Mouse (Mus musculus) heart, postnatal 14 days (tissue): Measurements from ENCODE around the gene H2-DMa. TPM values are rescaled to one million over a fixed set of nuclear protein-coding genes. Genes with fewer than 3 reads are reported as not detected.

Experiments
- DNase-seq, 2 experiments: peaks; one replicate each; pipeline ENCODE4 v3.0.0; 2021 to 2022
- intact Hi-C: fragments of 180-260 bp; cut with DNase I; formaldehyde crosslinking; loops from one replicate; pipeline ENCODE4 v1.15.1; 2025
- total RNA-seq, 2 experiments: library from RNA; stranded (reverse); gene quantifications; 2 replicates each; pipeline ENCODE4 v1.2.3; 2021

The H2-DMa gene
- total RNA-seq, 2 experiments from 2014 or later: 3.5 to 4.0 TPM

DNA sequence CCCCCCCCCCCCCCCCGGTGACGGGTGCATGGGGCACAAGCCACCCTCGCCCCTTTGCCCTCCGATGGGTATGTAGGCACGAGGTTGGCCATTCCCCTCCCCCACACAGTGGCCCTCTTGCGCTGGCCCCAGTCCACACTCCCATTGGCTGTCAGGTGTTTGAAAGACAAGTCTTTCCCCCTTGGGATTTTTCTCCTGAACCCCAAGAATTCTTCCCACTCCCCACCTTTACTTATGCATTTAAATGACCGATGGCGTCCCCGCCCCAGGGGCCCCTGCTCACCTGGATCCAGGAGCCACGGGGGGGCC is 2.5 kb downstream of the H2-DMa start:
- peak in 1 of 2 experiments; percentile 75 for DNase-seq
- intact Hi-C loops: loop anchor here (10.0 kb wide), 1 partner anchor 483 kb away; the partner anchor contains the start of genes Agpat1 and Rnf5

DNA sequence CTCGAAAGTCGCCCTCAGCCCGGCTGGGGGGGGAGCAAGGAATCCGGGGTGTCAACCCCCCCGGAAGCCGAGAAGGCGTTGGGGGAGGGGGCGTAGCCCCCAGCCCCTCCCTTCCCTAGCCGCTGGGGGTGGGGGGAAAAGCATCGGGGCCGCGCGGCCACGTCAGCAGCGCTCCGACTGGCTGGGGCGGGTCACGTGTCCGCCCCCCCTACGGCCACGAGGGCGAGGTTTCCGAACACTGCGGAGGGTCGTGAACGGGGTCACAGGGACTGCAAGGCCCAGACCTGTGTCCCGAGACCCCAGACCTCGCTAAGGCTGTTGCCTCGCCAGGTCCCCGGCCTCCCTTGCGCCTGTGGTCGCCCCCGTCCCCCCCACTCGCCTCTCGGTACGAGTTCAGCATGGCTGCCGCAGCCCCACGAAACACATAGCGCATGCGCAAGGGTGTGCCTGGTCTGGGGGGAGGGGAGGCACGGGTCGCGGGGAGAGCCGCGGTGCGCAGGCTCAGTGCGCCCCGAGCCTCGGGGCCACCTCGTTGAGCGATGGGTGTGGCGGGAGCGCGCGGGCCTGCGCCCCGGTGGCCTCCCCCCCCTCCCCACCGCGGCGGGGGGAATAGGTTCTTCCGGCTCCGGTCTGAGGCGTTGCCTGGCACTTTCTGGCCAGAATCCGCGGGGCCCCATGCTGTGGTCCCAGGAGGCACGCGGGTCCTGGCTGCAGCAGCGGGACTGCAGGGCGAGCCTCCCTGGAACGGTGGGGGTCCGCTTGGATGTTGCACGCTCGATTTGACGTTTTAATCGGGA is 3.0 kb downstream of the H2-DMa start, which contains the start of gene Brd2:
Gene Brd2 (minus strand): TSS at position 447 of the 797 bp plus-strand sequence.
- intact Hi-C loops: loop anchor here (10.0 kb wide), 1 partner anchor 482 kb away; the partner anchor contains the start of genes Agpat1 and Rnf5
- DNase-seq: peak; percentile 98 to 99

DNA sequence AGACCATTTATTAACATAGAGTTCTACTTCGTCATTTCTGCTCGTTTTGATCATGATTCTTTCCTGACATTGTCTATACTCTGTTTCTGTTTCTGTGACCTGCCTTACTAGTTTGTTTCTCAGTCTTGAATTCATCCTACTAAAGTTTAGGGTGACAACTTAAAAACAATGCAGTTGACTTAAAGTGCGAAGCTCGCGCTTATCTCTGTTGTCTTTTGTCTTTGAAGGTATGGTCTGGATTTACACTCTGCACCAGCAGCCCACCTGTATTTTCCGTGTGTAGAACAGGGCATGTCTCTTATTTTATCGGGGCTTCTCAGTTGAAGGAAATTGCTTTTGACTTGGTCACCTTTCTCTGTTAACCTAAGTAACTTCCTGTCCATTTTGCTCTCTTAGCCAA is 3.8 kb downstream of the H2-DMa start:
- intact Hi-C loops: loop anchor here (10.0 kb wide), 1 partner anchor 482 kb away; the partner anchor contains the start of genes Agpat1 and Rnf5
- DNase-seq: no peak

DNA sequence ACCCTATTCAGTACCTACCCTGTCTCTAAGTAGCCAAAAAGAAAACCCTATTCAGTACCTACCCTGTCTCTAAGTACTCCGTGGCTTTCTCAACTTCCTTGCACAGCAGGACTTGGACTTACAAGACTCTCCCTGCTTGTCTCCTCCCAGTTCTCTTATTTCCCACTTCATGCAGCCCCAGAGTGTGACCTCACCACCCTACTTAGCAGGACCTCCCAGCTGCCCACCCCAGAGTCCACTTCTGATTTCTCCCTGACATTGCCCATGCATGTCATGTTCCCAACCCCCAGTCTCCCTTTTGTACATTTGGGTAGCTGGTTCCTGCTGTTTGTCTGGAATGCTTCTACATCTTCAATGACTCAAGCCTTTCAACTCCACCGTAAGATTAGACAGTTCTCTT is 4.2 kb downstream of the H2-DMa start:
- intact Hi-C loops: loop anchor here (10.0 kb wide), 1 partner anchor 481 kb away; the partner anchor contains the start of genes Agpat1 and Rnf5

DNA sequence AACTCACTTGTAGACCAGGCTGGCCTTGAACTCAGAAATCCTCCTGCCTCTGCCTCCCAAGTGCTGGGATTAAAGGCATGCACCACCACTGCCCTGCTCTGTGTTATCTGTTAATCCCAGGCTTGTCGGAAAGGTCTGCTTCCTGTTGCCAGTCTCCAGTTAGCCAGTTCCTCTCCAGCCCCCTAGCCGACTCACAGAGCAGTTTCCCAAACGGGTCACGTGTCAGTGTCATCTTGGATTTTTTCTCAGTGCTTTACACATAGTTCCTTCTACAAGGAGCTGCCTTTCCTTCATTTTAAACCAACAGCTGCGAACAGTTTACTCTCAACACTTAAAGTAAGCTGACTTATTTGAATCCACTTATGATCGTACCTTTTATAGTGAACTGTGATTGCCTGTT is 5.3 kb downstream of the H2-DMa start:
- no peak for DNase-seq
- intact Hi-C loops: loop anchor here (10.0 kb wide), 1 partner anchor 480 kb away; the partner anchor contains the start of genes Agpat1 and Rnf5

More for the DNA sequence above, 4.2 kb downstream of the H2-DMa start:
- peak in 1 of 2 experiments; percentile 38 for DNase-seq

DNA sequence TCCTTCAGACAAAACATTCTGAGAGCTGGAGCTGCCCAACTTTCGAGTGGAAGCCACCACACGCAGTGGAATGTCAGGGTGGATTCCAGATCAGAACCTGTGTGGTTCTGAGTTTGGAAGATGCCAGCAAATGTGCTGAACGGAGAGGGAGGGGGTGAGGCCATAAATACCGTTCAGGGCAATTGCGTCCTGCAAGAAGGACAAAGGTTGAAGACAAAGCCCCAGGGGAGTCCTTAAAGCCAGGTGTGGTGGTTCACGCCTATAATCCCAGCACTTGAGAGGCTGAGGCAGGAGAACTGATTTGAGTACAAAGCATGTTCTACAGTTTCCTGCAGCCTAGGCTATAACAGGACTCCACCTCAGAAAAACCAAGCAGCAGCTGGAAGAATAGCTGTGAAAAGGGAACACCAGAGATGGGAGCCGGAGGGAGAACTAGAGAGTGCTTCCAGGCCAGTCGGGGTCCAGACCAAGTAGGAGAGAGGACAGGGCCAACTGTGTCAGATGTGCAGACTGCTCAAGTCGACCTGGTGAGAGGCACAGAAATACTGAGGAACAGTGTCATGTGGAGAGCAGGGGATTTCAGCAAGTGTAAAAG is 7.6 kb downstream of the H2-DMa start:
- no peak for DNase-seq
- intact Hi-C loops: loop anchor here (10.0 kb wide), 1 partner anchor 478 kb away; the partner anchor contains the start of genes Agpat1 and Rnf5

DNA sequence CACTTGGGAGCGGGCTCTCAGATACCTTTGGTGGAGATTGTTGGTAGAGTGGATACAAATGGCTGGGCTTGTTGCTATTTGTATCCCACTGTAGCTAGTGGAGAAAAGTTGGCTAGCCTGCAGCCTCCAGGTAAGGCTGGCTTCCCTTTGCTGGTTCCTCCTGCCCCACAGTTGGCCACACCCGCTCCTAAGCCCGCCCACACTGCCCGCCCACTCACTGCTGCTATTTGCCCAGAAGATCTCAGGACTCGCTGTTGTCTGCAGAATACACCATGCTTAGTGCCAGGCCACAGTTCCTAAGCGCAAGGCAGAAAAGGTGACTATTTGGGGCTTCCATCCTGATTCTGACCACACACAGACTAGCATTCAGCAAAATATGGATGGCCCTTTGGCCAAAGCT is 8.1 kb downstream of the H2-DMa start:
- DNase-seq: peak in 1 of 2 experiments; percentile 46
- intact Hi-C loops: loop anchor here (10.0 kb wide), 1 partner anchor 477 kb away; the partner anchor contains the start of genes Agpat1 and Rnf5

DNA sequence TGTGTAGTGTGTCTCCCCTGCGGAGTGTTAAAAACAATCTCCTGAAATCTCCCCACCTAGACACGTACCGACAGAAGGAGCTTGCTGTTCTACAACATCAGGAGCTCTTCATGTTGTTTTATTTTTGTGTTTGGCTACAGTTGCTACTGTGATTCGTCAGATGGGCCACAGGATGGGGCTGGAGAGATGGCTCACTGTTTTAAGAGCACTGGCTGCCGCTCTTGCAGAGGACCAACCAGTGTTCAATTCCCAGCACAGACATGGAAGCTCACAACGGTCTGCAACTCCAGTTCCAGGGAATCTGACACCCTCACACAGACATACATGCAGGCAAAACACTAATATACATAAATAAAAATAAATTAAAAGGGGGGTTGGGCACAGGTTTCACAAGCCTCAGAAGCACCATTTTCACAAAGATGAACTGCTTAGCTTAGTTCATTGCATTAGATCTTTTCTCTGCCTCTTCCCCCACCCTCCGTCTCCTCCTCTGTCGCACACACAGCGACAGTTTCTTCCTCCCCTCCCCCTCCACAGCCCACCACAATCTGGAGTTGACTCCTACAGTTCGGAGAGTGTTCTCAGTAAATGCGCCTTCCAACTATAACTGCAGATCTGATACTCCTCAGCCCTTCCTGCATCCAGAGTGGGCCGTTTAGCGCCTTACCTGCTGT is 9.1 kb downstream of the H2-DMa start:
- no peak for DNase-seq
- intact Hi-C loops: loop anchor here (10.0 kb wide), 1 partner anchor 476 kb away; the partner anchor contains the start of genes Agpat1 and Rnf5

DNA sequence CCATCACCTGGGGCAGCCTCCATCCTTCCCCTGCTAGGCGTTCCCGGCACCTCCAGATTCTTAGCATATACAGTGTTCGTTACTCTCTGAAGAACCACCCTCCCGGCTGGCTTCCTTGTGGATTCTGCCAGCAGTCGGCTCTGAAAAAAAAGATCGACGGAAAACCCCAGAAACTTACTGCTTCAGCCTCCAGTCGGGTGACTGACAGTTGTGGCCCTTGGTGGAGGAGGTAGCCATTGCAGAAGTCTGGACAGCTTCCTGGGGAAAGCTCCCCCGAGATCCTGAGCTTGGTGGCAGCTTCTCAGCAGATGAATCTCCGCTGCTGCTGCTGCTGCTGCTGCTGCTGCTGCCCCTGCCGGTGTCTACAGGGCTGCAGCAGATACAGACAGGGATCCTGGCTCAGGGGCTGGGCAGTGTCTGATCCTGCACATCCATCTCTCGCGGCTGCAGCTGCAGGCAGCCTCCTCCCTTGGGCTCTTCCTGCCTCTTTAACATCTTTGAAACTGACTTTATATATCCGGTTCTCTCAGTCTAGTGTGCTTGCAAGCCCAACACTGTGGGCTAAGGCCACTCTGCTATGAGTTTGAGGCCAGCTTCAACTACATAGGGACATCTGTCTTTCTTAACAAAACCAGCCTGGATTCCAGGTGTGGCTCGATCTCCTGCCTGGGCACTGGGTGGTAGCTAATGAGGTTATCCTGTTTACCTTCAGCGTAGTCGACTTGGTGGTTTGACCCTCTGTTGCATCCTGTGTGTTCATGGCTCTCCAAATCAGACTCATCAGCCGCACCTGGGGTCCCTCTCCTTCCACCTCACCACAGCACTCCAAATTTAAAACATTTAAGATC is 9.8 kb downstream of the H2-DMa start:
- DNase-seq: no peak
- intact Hi-C loops: loop anchor here (10.0 kb wide), 1 partner anchor 476 kb away; the partner anchor contains the start of genes Agpat1 and Rnf5

DNA sequence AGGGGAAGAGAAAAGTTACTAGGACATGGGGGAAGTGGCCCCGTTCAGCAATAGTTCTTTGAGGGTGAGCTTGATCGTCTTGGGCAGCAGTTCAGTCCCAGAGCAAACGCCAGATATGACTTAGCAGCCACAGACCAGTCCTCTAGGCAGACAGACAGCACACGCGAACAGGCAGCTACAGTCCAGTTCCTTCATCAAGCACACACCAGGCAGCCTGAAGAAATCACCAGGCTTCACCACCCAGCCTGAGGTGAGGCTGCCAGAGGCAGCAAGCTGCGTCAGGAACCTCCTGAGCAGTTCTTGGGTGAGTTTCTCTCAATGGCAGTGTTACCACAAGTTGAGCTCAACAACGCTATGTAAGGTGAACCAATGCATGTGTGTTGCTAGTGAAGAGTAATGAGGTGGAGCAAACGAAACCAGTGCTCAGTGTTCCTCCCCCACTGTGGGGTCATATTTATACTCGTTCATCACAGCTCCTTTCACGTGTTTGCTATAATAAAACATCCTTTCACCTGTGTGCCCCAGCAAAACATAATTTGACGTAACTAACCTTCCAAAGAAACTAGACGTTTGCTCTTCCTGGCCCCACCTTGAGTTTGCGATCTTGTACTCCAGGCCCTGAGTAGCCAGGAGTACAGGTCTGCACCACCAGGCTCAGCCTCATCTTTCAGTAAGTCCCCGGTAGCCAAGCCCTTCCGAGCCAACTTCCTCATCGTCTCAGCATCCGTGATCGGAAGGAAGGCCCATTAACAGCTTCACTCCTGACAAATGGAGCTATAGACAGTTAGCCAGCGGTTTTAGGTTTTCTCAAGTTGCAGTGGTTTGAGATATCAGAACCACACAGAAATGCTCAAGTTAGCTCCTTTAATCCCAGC is 11.0 kb downstream of the H2-DMa start:
- intact Hi-C loops: no loop called here
- DNase-seq: no peak

DNA sequence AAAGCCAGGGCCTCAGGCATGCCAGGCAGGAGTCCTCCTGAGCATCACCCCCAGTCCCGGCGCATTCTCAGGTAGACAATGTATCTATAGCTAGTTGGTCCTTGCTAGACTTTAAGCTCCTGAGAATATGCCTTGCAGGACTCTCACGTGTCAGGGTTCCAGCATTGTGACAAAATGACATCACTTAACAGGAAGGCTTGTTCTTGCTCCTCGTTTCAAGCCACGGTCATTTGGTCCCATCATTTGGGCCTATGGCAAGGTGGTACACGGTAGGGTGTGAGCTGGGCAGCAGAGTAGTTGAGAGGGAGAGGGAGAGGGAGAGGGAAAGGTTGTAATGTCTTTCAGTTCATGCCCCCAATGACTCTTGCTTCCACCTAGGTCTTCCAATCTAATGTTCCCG is 12.6 kb downstream of the H2-DMa start:
- DNase-seq: no peak
- intact Hi-C loops: loop anchor here (1.0 kb wide), 1 partner anchor 31 kb away; no protein-coding TSS in a partner anchor

DNA sequence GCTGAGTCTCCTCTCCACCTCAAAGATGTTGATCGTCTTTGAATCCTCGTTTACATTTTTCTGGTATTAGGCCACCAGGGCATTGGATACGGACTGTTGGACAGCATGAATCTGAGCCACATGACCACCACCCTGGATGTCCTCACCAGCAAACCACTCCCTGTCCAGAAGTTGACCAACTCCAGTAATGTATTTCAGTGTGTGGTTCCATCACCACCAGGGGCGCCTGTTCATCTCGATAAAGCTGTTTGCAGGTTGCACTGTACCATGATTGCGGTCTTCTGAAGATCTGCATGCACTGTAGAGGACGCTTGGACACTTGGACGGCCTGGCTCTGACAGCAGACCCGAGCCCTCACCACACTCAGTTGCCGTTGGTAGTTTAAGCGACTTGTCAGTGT is 13.9 kb downstream of the H2-DMa start:
- intact Hi-C loops: no loop called here
- DNase-seq: no peak

DNA sequence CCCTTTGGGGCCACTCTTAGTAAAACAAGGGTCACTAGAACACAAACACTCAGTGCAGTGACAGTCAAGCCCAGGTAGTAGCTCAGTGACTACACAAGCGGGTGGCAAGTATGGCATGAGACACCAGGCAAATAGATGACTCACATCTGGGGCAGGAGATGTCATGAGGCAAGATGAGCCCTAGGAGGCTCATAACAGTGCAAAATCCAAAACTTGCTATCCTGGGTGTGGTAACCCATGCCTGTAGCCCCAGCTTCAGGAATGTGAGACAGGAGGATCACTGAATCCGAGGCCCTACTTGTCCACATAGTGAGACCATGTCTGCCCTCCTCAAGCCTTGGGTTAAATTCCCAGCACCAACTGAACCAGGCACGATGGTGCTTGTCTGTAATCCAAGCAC is 15.1 kb downstream of the H2-DMa start:
- DNase-seq: no peak
- intact Hi-C loops: loop anchor here (2.0 kb wide), 1 partner anchor 34 kb away; no protein-coding TSS in a partner anchor

DNA sequence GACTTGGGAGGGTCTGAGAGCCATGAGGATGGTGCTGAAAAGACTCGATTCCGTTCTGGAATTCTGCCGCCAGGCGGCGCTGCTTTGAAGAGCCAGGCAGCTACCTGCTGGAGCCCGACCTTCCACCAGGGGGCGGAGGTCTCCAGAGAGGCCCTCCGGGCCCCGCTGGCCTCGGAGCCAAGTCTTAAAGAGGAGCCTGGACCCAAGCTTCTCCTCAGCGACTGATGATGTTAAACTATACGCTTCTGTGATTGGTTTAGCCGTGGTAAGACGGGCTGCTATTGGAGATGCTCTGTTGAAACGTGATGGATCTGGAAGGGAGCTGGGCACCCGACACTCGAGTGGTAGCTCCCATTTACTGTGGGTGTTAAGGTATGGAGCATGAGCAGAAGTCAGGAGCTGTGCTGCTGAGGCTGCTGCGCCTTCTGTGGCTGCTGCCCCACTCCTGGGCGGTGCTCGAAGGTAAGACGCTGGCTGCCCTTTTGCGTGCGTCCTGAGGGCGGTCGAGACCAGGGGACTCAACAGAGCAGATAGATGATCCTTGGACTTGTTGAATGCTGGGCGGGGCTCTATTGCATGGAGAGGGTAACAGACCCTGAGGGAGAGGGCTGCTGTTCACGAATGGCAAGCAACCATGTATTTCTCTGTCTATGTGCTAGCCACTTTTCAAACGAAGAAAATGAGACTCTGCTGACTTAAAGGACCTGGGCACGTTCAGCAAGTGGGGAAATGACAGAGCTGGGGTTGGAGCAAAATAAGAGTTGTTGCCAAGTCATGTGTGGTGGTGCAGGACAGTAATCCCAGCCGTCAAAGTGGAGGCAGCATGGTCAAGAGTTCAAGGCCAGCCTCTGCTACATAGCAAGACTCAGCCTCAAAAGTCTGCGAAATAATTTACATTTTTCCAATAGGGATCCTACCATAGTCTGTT is 16.2 kb downstream of the H2-DMa start:
- intact Hi-C loops: loop anchor here (2.0 kb wide), 1 partner anchor 33 kb away; no protein-coding TSS in a partner anchor
- peak; percentile 100 for DNase-seq

DNA sequence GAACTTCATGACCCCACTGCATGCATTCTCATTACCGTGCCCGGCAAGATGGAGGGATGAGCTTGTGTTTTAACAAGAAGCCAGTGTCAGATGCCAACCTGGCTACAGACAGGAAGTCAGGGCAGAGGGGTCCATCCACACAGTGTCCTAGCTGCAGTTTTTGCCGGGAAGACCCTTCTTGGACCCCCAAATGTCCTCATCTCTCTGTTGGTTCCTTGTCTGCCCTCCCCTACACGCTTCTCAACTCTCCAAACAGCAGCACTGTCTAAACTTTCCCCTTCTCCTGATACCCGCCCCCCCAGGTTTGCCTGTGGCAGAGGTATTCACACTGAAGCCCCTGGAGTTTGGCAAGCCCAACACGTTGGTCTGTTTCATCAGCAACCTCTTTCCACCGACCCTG is 18.3 kb downstream of the H2-DMa start:
- intact Hi-C loops: no loop called here
- DNase-seq: no peak

DNA sequence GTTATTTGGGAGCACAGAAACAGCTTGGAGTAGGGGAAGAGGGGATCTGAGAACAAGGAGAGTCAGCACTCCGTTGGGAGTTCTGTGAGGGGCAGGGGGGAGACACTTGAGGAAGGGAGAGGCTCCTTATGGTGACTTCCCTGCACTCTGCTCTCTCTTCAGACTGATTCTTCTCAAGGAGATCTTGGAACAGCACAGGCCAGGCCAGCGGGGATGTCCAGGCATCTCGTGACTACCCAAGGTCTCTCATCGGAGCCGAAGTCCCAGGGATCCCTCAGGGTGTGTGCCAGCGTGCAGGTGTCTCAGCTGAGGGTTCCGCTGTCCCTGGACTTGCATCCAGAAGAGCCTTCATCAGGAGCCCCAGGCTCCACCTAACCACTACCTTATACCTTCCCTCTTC is 19.3 kb downstream of the H2-DMa start:
- intact Hi-C loops: no loop called here
- DNase-seq: no peak

DNA sequence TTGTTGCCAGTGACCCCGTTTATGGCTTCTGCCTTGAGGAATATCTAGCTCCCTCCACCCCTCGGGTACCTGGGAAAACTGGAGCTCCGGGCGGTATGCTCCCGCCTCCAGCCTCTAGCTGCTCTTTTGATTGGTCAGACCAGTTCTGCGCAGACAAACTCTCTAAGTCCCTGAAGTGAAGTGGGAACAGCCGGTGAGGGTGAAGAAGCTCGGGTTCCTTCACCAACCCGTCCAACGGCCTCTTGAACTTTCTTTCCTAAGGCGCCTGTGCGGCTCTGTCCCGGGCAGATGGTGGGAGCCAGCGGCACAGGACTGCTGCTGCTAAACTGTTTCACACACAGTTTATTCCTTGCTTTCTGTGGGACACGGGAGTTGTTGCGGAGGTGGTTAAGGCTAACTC is 20.1 kb downstream of the H2-DMa start:
- DNase-seq: peak; percentile 30 to 39
- intact Hi-C loops: no loop called here

DNA sequence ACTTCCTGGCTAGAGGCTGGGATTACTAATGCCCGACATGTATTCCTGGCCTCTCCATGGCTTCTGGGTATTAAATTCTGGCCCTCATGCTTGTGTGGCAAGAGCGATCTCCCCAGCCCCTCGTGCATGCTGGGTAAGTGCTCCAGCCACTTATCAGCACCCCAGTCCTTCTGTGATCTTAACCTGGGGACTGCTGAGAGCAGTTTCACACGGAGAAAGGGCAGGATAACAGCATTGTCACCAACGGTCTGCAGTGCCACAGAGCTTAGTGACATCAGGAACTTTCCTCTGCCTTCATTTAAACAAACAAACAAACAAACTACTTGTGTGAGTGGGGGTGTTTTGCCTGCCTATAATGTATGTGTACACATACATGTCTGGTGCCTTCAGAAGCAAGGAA is 20.9 kb downstream of the H2-DMa start:
- no peak for DNase-seq
- intact Hi-C loops: no loop called here
